Mouse (Mus musculus) cerebellum, adult 2 months (tissue): ENCODE results near the gene Fsd1l. TPM values are rescaled to one million over a fixed set of nuclear protein-coding genes. Genes with fewer than 3 reads are reported as not detected.

Source experiments
- DNase-seq, 2 experiments: peaks; one replicate each; pipeline ENCODE4 v3.0.0; 2021
- H3K27ac ChIP-seq: fragments of 200-500 bp; 2 replicates; pipeline ENCODE4 v1.5.1; 2012; ENCODE audit warnings: low read length, control low read depth, inconsistent platforms; ENCODE audit not compliant: insufficient read depth
- H3K27me3 ChIP-seq: fragments of 200-500 bp; 2 replicates; pipeline ENCODE4 v1.6.1; 2012; ENCODE audit warnings: inconsistent platforms, mild to moderate bottlenecking, low read length, moderate library complexity; ENCODE audit not compliant: control insufficient read depth, insufficient read depth
- H3K4me1 ChIP-seq: fragments of 200-500 bp; 2 replicates; pipeline ENCODE4 v1.6.1; 2011; ENCODE audit warnings: low read length; ENCODE audit not compliant: control insufficient read depth, insufficient read depth
- H3K4me3 ChIP-seq: fragments of 200-500 bp; replicated peaks from 2 replicates; pipeline ENCODE3; 2011; ENCODE audit warnings: mild to moderate bottlenecking, low read depth, low read length, control low read depth; ENCODE audit not compliant: insufficient read depth
- CTCF ChIP-seq: fragments of 200-500 bp; IDR thresholded peaks from 2 replicates; pipeline ENCODE4 v1.5.1; 2011; ENCODE audit warnings: low read depth, mild to moderate bottlenecking, control low read depth, low read length, moderate library complexity, borderline replicate concordance; ENCODE audit not compliant: insufficient read depth
- POLR2A ChIP-seq: fragments of 200-500 bp; IDR thresholded peaks from 2 replicates; pipeline ENCODE4 v1.6.1; 2011; ENCODE audit warnings: low read length, control low read depth, borderline replicate concordance; ENCODE audit not compliant: insufficient read depth
- WGBS: fragments of 180-500 bp; shearing (Covaris S2); methylation state at CpG from one replicate; pipeline ENCODE4 v1.1.7; 2018; 5-methylcytosine and 5-hydroxymethylcytosine counted together
- polyA plus RNA-seq: library from polyadenylated mRNA; depleted of rRNA; stranded (reverse); fragments of >200 nt; gene quantifications from 2 replicates; pipeline ENCODE4 v1.2.3, GENCODE M21; 2012; rRNA removed

Fsd1l gene
- 9.6 and 10.7 TPM in 2 replicates for polyA plus RNA-seq

DNA sequence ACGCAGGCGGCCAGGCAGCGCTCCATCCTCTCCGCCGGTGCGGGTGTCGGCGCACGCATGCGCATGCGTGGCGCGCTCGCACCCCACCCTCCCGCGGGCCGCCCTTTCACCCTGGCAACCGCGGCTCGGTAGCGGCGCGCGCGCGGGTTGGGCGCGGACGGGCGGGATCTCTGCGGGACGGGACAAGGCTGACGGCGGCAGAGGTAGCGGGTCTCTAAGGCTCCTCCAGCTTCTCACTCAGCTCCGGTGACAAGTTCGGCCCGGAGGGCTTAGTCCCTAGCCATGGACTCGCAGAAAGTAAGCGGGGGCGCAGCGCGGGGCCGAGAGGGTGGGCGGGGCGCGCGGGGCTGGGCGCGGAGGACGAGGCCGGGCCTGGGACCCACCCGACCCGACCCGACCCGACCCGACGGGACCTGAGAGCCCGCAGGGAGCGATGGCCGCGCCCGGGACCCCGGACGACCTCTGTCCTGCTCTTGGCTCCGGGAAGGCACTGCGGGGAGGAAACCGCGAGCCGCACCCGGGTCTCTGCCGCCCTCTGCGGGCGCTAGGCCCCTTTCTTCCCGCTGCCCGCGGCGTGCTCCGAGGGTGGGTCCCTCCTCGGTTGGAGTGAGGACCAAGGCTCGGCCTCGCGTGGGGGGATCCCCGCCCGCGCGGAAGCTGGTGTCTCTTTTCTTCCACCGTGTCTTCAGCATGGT lies at the start of gene Fsd1l:
Gene Fsd1l, plus strand, starts transcription at position 156 of the 695 bp plus-strand sequence.
- TF ChIP-seq POLR2A (peak; percentile 99), CTCF (no peak)
- Histone ChIP-seq H3K4me3 (peak within 1 kb of the TSS; percentile 95), H3K27ac (peak within 1 kb of the TSS; percentile 85), H3K4me1 (no peaks in the 10 kb centered on the region; the same call in none of the 2 replicates), H3K27me3 (no peaks in the 10 kb centered on the region)
- DNase-seq = peak; percentile 87 to 89
- WGBS = under 1% methylated on average over 88 of the region's 88 CpGs

DNA sequence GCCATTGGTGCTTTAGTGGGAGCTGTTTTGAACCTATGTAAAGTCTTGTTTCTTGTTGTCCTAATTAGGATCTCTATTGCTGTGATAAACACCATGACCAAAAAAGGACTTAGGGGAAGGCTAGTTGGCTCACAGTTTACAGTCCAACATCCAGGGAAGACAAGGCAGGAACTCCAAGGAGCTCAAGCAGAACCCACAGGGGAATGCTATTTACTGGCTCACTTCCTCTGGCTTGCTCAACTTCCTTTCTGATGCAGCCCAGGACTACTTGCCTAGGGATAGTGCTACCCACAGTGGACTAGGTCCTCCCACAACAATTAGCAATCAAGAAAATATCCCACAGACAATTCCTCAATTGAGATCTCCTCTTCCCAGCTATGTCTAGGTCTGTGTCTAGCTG lies 43.6 kb upstream of the Fsd1l start:
- DNase-seq = no peak
- Histone ChIP-seq H3K4me1 (no peaks in the 10 kb centered on the region), H3K27ac (no peak overlapping the region), H3K4me3 (no peak overlapping the region), H3K27me3 (no peaks in the 10 kb centered on the region)
- TF ChIP-seq CTCF (no peak), POLR2A (no peak)

DNA sequence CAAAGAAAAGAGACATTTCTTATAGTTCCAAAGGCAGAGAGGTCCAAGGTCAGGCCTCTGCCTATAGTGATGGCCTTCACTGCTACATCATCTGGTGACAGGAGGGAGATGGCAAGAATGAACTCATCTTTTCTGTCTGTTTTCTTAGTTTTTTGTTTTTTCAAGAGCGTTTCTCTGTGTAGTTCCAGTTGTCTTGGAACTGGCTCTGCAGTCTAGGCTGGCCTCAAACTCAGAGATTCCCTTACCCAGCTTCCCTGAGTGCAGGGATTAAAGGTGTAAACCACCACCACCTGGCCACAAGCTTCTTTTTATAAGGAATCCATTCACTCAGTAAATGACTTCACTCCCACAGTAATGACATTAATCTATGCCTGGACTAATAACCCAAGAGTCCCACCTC lies 42.3 kb upstream of the Fsd1l start:
- H3K27me3 ChIP-seq = no peaks in the 10 kb centered on the region
- H3K4me3 ChIP-seq = no peak overlapping the region
- no peak for TF ChIP-seq POLR2A
- no peak for TF ChIP-seq CTCF
- 89% methylated on average over 1 of the region's 1 CpGs for WGBS
- H3K4me1 ChIP-seq = no peaks in the 10 kb centered on the region
- no peak for DNase-seq
- H3K27ac ChIP-seq = no peak overlapping the region

DNA sequence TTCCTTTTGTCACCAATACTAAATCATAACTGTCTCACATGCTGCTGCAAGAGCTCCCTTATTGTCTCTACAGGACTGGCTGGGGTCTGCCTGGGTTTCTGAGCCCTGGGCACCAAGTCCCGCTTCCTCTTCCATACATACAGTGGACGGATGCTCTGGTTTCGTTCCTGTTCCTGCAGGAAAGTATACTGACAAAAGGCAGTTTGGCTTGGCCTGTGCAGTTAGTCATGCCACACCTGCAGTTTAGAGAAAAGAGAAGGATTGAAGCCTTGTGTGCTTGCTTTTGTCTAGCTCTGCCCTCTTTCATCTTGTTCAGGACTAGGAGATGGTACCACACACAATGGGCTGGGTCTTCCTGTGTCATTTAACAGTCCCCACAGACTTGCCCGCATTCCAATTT lies 41.8 kb upstream of the Fsd1l start:
- TF ChIP-seq CTCF (no peak), POLR2A (no peak)
- 94% methylated on average over 4 of the region's 4 CpGs for WGBS

DNA sequence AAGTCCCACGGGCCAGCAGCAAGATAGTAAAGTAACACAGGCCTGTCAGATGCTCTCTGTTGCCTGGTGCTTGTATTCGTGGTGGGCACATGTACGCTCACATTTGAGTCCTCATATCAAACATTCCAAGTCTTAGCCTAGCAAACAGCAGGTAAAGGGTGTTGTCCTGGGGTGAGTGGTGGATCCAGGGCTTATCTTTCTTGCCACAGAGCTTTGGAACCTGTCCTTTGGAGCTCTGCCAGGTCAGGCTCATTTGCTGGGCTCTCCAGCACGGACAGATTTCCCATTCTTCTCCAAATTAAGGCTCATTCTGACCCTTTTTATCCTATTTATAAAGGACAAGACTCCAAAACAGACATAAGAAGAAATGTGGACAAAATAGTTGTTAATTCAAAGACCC lies 41.1 kb upstream of the Fsd1l start:
- Histone ChIP-seq H3K27ac (no peak overlapping the region), H3K27me3 (no peaks in the 10 kb centered on the region), H3K4me3 (no peak overlapping the region), H3K4me1 (no peaks in the 10 kb centered on the region)
- DNase-seq = no peak
- 41% methylated on average over 4 of the region's 4 CpGs for WGBS
- no peak for TF ChIP-seq CTCF
- TF ChIP-seq POLR2A = no peak

More for the DNA sequence above, 41.8 kb upstream of the Fsd1l start:
- no peak overlapping the region for H3K27ac ChIP-seq
- H3K4me3 ChIP-seq = no peak overlapping the region
- DNase-seq = no peak
- H3K27me3 ChIP-seq = no peaks in the 10 kb centered on the region
- no peaks in the 10 kb centered on the region for H3K4me1 ChIP-seq

DNA sequence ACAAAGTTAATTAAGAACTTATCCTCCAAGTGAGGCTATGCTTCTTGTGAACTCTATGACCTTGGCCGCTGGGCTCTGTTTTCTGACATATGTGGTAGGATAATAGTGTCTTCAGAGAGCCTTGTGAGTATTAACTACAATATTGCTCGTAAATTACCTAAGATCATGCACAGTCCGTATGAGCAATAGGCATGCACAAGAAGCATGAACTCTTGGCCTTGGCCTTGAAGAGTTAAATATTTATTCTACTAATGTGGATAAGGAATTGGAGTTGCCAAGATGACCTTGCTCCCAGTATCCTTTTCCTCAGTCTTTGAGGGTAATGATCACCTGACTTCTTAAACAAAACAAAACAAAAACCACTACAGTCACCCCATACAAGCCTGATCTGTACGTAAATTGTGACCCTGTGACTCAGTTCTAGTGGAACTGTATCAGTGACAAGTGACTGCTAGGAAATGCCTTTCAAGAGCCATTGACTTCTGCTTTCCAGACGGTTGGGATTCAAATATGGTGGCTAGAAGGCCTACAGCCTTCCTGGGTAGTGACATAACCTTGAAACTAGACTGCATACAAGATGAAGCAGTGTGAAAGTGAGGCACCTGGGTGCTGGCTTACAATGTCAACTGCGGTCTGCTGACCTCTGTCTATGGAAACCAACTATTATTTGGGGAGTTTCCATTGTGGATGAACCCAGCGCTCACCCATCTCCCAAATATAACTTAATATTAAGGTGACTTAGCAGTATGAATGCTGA lies 40.4 kb upstream of the Fsd1l start:
- Histone ChIP-seq H3K4me3 (no peak overlapping the region), H3K4me1 (no peaks in the 10 kb centered on the region), H3K27ac (no peak overlapping the region), H3K27me3 (no peaks in the 10 kb centered on the region)
- no peak for DNase-seq
- TF ChIP-seq CTCF = no peak
- WGBS = 96% methylated on average over 7 of the region's 7 CpGs

DNA sequence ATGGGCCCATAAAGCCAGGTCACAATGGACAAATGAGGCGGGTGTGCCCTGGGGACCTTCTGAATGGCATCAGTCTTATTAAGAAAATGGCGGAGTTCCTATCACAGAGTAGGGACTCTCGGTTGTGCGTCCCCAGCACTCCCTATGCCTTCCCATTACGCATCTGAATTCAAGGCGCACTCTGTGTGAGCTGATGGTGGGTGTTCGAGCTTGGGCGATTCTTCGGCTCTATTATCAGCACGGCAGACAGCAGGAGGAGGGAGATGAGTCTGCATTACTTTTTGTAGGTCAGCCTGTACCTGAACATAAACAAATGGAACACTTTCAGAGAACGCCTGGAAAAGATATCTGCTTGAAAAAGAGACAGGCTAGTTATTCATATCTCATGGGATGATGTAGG lies 39.7 kb upstream of the Fsd1l start:
- Histone ChIP-seq H3K27ac (no peak overlapping the region), H3K4me1 (no peaks in the 10 kb centered on the region), H3K4me3 (no peak overlapping the region), H3K27me3 (no peaks in the 10 kb centered on the region)
- 84% methylated on average over 11 of the region's 11 CpGs for WGBS
- TF ChIP-seq CTCF = no peak
- no peak for TF ChIP-seq POLR2A
- no peak for DNase-seq

DNA sequence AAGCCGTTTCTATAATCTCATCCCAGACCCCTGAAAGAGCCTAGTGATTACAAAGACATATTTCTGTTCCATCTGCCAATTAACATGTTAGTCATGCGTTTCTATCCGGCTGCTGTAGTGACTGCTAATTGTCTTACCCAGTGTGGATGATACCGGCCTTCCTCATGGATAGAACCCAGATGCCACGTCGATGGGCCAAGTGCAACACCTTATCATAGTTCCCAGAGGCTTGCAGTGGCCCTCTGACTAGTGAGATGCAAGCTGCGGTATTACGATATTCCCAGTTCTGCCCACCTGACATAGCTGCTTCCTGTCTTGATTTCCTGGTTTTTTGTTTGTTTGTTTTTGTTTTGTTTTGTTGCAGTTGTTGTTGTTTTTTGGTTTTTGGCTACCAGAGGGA lies 39.3 kb upstream of the Fsd1l start:
- H3K4me3 ChIP-seq = no peak overlapping the region
- no peak overlapping the region for H3K27ac ChIP-seq
- no peaks in the 10 kb centered on the region for H3K27me3 ChIP-seq
- DNase-seq = no peak
- 53% methylated on average over 8 of the region's 8 CpGs for WGBS
- TF ChIP-seq CTCF = no peak
- TF ChIP-seq POLR2A = no peak
- H3K4me1 ChIP-seq = no peaks in the 10 kb centered on the region
